16 mouse cellular contexts compared by ENCODE assay signal in genomic region chr5:67377044-67377621, GRCm38 (mm10).
"Had no signal": no experiment of that assay in that cellular context is flagged by ENCODE, and none has a peak within 500 bp of the region (broad histone marks: within the 10 kb centered on the region; RNA-seq: fewer than 3 reads in every experiment).

No protein-coding gene starts in this region.

- DNase-seq: right cerebral cortex, adult 18-20 months; right cerebral cortex, postnatal 14 days; right cerebral cortex, postnatal 25 days; right cerebral cortex, postnatal 4 days; spleen, adult 18-20 months; thymus, adult 18-20 months; thymus, adult 2 months; thymus, postnatal 14 days; thymus, postnatal 25 days; thymus, postnatal 36 days; thymus, postnatal 4 days had no signal

- H3K27ac ChIP-seq: neural tube, embryonic 12.5 days; neural tube, embryonic 13.5 days; neural tube, embryonic 15.5 days; stomach, embryonic 15.5 days; stomach, postnatal 0 days had no signal

- H3K4me1 ChIP-seq: neural tube, embryonic 12.5 days; neural tube, embryonic 13.5 days; neural tube, embryonic 15.5 days; stomach, embryonic 15.5 days had no signal

- H3K9ac ChIP-seq: neural tube, embryonic 12.5 days; neural tube, embryonic 13.5 days; neural tube, embryonic 15.5 days; stomach, embryonic 15.5 days had no signal

- H3K27me3 ChIP-seq: neural tube, embryonic 12.5 days; neural tube, embryonic 13.5 days; neural tube, embryonic 15.5 days; stomach, embryonic 15.5 days had no signal

- H3K9me3 ChIP-seq: neural tube, embryonic 12.5 days; neural tube, embryonic 13.5 days; neural tube, embryonic 15.5 days; stomach, embryonic 15.5 days had no signal

- H3K36me3 ChIP-seq: neural tube, embryonic 12.5 days; neural tube, embryonic 13.5 days; neural tube, embryonic 15.5 days; stomach, embryonic 15.5 days had no signal

- H3K4me2 ChIP-seq: neural tube, embryonic 12.5 days; neural tube, embryonic 13.5 days; neural tube, embryonic 15.5 days; stomach, embryonic 15.5 days had no signal

- H3K4me3 ChIP-seq: neural tube, embryonic 12.5 days; neural tube, embryonic 13.5 days; neural tube, embryonic 15.5 days; stomach, embryonic 15.5 days had no signal
